Mouse (Mus musculus): ENCODE data around the gene Abca12. TPM values are rescaled to one million over a fixed set of nuclear protein-coding genes. Genes with fewer than 3 reads are reported as not detected.

The Abca12 gene
- polyA plus RNA-seq (2014; fragmentation: Nextera tagmentation; extraction: Ambion mirVana), result not detected in 2 replicates

- Histone ChIP-seq H3K9ac (ENCODE audit: low read depth, low read length) (no peak within 1 kb of the TSS), H3K27me3 (replicated peaks; ENCODE audit: control insufficient read depth, insufficient read depth, low read length) (no peaks in the 10 kb centered on the region), H3K9me3 (ENCODE audit: control insufficient read depth, low read length) (no peaks in the 10 kb centered on the region), H3K4me1 (replicated peaks; ENCODE audit: control insufficient read depth, insufficient read depth, low read length) (no peaks in the 10 kb centered on the region), H3K4me3 (ENCODE audit: low read depth, low read length) (no peak within 1 kb of the TSS), H3K27ac (ENCODE audit: low read depth, low read length) (no peak within 1 kb of the TSS), H3K36me3 (ENCODE audit: control insufficient read depth, insufficient read depth, low read length) (no peaks in the 10 kb centered on the region), H3K4me2 (no peak within 1 kb of the TSS)
- 79% methylated on average over 7 of the region's 7 CpGs for WGBS
- DNase-seq (ENCODE audit: low spot score), result no peak
- no peak for ATAC-seq (replicated peaks; ENCODE audit: low FRiP score)
Measured at GRCm38 (mm10) chr1:71414810-71415209, at the start of gene Abca12. Gene Abca12, minus strand, starts transcription at chr1:71414910.

DNA sequence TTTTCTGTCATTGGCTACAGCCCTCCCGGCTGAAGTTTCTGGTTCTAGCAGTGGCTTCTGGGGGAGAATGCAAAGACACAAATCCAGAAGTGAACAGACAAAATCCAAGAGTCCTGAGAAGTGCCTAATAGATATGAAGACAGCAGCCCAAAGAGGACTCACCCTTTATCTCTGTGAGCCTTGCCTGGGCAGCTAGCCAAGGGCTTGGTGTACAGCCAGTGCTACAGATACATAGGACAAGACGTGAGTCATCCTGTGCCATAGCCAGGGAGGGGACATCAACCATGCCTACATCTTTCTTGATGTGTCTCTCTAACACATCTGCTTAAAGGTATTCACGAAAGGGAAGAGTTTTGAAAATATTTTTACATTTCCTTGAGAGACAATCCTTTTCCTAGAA is 43.3 kb upstream of the Abca12 start:
- Histone ChIP-seq H3K27me3 (replicated peaks; ENCODE audit: control insufficient read depth, insufficient read depth, low read length) (no peaks in the 10 kb centered on the region), H3K36me3 (ENCODE audit: control insufficient read depth, insufficient read depth, low read length) (no peaks in the 10 kb centered on the region), H3K4me3 (ENCODE audit: low read depth, low read length) (no peak overlapping the region), H3K9ac (ENCODE audit: low read depth, low read length) (no peak overlapping the region), H3K4me1 (replicated peaks; ENCODE audit: control insufficient read depth, insufficient read depth, low read length) (no peaks in the 10 kb centered on the region), H3K4me2 (no peak overlapping the region), H3K9me3 (ENCODE audit: control insufficient read depth, low read length) (no peaks in the 10 kb centered on the region), H3K27ac (ENCODE audit: low read depth, low read length) (no peak overlapping the region)
- ATAC-seq (replicated peaks; ENCODE audit: low FRiP score) (no peak), DNase-seq (ENCODE audit: low spot score) (no peak)
- 59% methylated on average over 3 of the region's 3 CpGs for WGBS

DNA sequence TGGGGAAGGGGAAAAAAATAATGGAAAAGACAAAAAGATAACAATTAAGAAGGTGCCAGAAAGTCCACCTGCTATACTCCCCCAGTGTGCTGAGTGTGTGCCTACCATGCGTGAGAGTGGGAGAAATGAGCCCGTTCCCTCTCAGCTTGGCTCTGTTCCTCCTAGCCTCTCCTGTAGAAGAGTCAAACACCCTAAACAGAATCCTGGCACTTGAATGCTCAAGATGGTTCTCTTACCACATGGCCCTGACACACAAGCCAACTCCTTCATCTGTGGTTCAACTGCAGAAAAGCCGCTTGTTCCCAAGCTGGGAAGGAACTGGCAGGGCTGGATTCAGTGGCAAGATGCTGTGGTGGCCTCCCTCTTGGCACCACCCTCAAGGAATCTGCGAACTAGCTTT is 32.7 kb upstream of the Abca12 start:
- Histone ChIP-seq H3K36me3 (ENCODE audit: control insufficient read depth, insufficient read depth, low read length) (no peaks in the 10 kb centered on the region), H3K4me1 (replicated peaks; ENCODE audit: control insufficient read depth, insufficient read depth, low read length) (no peaks in the 10 kb centered on the region), H3K9ac (ENCODE audit: low read depth, low read length) (no peak overlapping the region), H3K9me3 (ENCODE audit: control insufficient read depth, low read length) (no peaks in the 10 kb centered on the region), H3K27ac (ENCODE audit: low read depth, low read length) (no peak overlapping the region), H3K27me3 (replicated peaks; ENCODE audit: control insufficient read depth, insufficient read depth, low read length) (no peaks in the 10 kb centered on the region), H3K4me2 (no peak overlapping the region), H3K4me3 (ENCODE audit: low read depth, low read length) (no peak overlapping the region)
- WGBS, result 93% methylated on average over 4 of the region's 4 CpGs
- no peak for DNase-seq (ENCODE audit: low spot score)
- no peak for ATAC-seq (replicated peaks; ENCODE audit: low FRiP score)

DNA sequence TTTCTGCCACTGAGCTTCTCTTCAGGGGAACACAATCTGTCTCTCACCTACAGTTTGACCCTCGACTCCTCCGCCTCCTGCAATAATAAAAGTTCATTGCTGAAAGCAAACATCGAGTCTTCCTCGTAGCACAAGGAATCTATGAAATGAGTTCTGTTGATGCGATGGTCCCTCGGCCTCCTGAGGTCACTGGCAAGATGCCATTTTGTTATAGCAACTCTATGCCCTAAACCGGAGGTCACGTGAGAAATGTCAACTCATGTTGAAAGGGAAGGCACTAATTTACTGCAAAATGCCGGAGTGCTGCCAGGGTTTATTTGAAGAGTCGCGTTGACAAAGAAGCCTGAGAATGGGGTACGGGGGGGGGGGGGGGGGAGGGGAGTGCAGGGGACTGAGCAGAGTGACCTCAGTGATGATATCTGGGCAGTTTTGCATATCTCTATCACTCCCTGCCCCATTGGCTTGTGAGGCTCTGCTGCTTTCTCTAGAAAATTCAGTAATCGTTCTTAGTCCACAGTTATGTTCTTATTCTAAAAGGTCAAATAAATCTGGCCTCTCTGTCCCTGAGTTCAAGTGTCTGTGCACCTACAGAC is 7.1 kb upstream of the Abca12 start:
- H3K36me3 ChIP-seq (ENCODE audit: control insufficient read depth, insufficient read depth, low read length), result no peaks in the 10 kb centered on the region
- H3K4me1 ChIP-seq (replicated peaks; ENCODE audit: control insufficient read depth, insufficient read depth, low read length), result no peaks in the 10 kb centered on the region
- H3K9me3 ChIP-seq (ENCODE audit: control insufficient read depth, low read length), result no peaks in the 10 kb centered on the region
- H3K27me3 ChIP-seq (replicated peaks; ENCODE audit: control insufficient read depth, insufficient read depth, low read length), result no peaks in the 10 kb centered on the region
- H3K4me3 ChIP-seq (ENCODE audit: low read depth, low read length), result no peak overlapping the region
- H3K27ac ChIP-seq (ENCODE audit: low read depth, low read length), result no peak overlapping the region
- no peak overlapping the region for H3K4me2 ChIP-seq
- H3K9ac ChIP-seq (ENCODE audit: low read depth, low read length), result no peak overlapping the region
- no peak for DNase-seq (ENCODE audit: low spot score)
- ATAC-seq (replicated peaks; ENCODE audit: low FRiP score), result no peak
- WGBS, result 73% methylated on average over 12 of the region's 13 CpGs

- no peak overlapping the region for H3K27ac ChIP-seq (ENCODE audit: low read depth, low read length)
- H3K27me3 ChIP-seq (replicated peaks; ENCODE audit: control insufficient read depth, insufficient read depth, low read length), result no peaks in the 10 kb centered on the region
- H3K4me2 ChIP-seq, result no peak overlapping the region
- H3K36me3 ChIP-seq (ENCODE audit: control insufficient read depth, insufficient read depth, low read length), result no peaks in the 10 kb centered on the region
- DNase-seq (ENCODE audit: low spot score), result no peak
- no peak overlapping the region for H3K4me3 ChIP-seq (ENCODE audit: low read depth, low read length)
- H3K9ac ChIP-seq (ENCODE audit: low read depth, low read length), result no peak overlapping the region
- ATAC-seq (replicated peaks; ENCODE audit: low FRiP score), result no peak
- H3K9me3 ChIP-seq (ENCODE audit: control insufficient read depth, low read length), result no peaks in the 10 kb centered on the region
- 77% methylated on average over 5 of the region's 5 CpGs for WGBS
- no peaks in the 10 kb centered on the region for H3K4me1 ChIP-seq (replicated peaks; ENCODE audit: control insufficient read depth, insufficient read depth, low read length)
Measured at GRCm38 (mm10) chr1:71418467-71418866, 3.8 kb upstream of the Abca12 start.

- Histone ChIP-seq H3K9me3 (ENCODE audit: control insufficient read depth, low read length) (no peaks in the 10 kb centered on the region), H3K36me3 (ENCODE audit: control insufficient read depth, insufficient read depth, low read length) (no peaks in the 10 kb centered on the region), H3K27me3 (replicated peaks; ENCODE audit: control insufficient read depth, insufficient read depth, low read length) (no peaks in the 10 kb centered on the region), H3K4me3 (ENCODE audit: low read depth, low read length) (no peak overlapping the region), H3K4me1 (replicated peaks; ENCODE audit: control insufficient read depth, insufficient read depth, low read length) (no peaks in the 10 kb centered on the region), H3K4me2 (no peak overlapping the region), H3K9ac (ENCODE audit: low read depth, low read length) (no peak overlapping the region), H3K27ac (ENCODE audit: low read depth, low read length) (no peak overlapping the region)
- no peak for DNase-seq (ENCODE audit: low spot score)
- ATAC-seq (replicated peaks; ENCODE audit: low FRiP score), result no peak
- 83% methylated on average over 5 of the region's 5 CpGs for WGBS
Measured at GRCm38 (mm10) chr1:71417951-71418350, 3.2 kb upstream of the Abca12 start.

GRCm38 (mm10) chr1:71414084-71414483 is 626 bp downstream of the Abca12 start:
- 69% methylated on average over 5 of the region's 6 CpGs for WGBS
- no peak for ATAC-seq (replicated peaks; ENCODE audit: low FRiP score)
- Histone ChIP-seq H3K9me3 (ENCODE audit: control insufficient read depth, low read length) (no peaks in the 10 kb centered on the region), H3K4me3 (ENCODE audit: low read depth, low read length) (no peak overlapping the region), H3K27ac (ENCODE audit: low read depth, low read length) (no peak overlapping the region), H3K4me2 (no peak overlapping the region), H3K27me3 (replicated peaks; ENCODE audit: control insufficient read depth, insufficient read depth, low read length) (no peaks in the 10 kb centered on the region), H3K4me1 (replicated peaks; ENCODE audit: control insufficient read depth, insufficient read depth, low read length) (no peaks in the 10 kb centered on the region), H3K9ac (ENCODE audit: low read depth, low read length) (no peak overlapping the region), H3K36me3 (ENCODE audit: control insufficient read depth, insufficient read depth, low read length) (no peaks in the 10 kb centered on the region)
- no peak for DNase-seq (ENCODE audit: low spot score)

DNA sequence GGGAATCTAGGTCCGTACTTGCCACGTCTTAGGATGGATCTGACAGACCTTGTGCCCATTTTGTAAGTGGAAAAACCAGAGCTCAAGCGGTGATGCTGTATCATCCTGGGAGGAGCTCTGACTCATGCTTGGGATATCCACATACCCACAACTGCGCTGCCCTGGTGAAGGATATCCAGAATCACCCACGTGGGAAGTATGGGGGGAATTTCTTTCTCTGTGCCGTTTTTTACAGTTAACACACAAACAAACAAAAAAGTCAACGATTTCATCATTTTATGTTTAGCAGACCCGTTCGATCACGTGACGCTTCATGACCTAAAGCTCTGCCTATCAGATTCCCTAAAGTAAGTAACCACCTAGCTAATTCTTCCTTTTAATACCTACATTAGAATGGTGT is 1.6 kb downstream of the Abca12 start:
- Histone ChIP-seq H3K27ac (ENCODE audit: low read depth, low read length) (no peak overlapping the region), H3K27me3 (replicated peaks; ENCODE audit: control insufficient read depth, insufficient read depth, low read length) (no peaks in the 10 kb centered on the region), H3K36me3 (ENCODE audit: control insufficient read depth, insufficient read depth, low read length) (no peaks in the 10 kb centered on the region), H3K9me3 (ENCODE audit: control insufficient read depth, low read length) (no peaks in the 10 kb centered on the region), H3K9ac (ENCODE audit: low read depth, low read length) (no peak overlapping the region), H3K4me3 (ENCODE audit: low read depth, low read length) (no peak overlapping the region), H3K4me1 (replicated peaks; ENCODE audit: control insufficient read depth, insufficient read depth, low read length) (no peaks in the 10 kb centered on the region), H3K4me2 (no peak overlapping the region)
- DNase-seq (ENCODE audit: low spot score) (no peak), ATAC-seq (replicated peaks; ENCODE audit: low FRiP score) (no peak)
- WGBS, result 84% methylated on average over 11 of the region's 11 CpGs

- Histone ChIP-seq H3K27me3 (replicated peaks; ENCODE audit: control insufficient read depth, insufficient read depth, low read length) (no peaks in the 10 kb centered on the region), H3K4me2 (no peak overlapping the region), H3K9me3 (ENCODE audit: control insufficient read depth, low read length) (no peaks in the 10 kb centered on the region), H3K9ac (ENCODE audit: low read depth, low read length) (no peak overlapping the region), H3K36me3 (ENCODE audit: control insufficient read depth, insufficient read depth, low read length) (no peaks in the 10 kb centered on the region), H3K4me3 (ENCODE audit: low read depth, low read length) (no peak overlapping the region), H3K27ac (ENCODE audit: low read depth, low read length) (no peak overlapping the region), H3K4me1 (replicated peaks; ENCODE audit: control insufficient read depth, insufficient read depth, low read length) (no peaks in the 10 kb centered on the region)
- no peak for DNase-seq (ENCODE audit: low spot score)
- ATAC-seq (replicated peaks; ENCODE audit: low FRiP score), result no peak
- 75% methylated on average over 7 of the region's 7 CpGs for WGBS
Measured at GRCm38 (mm10) chr1:71407711-71408110, 7.0 kb downstream of the Abca12 start.
